Mouse (Mus musculus) CH12.LX (cell line): ENCODE measurements around the gene Ccn6. TPM values are rescaled to one million over a fixed set of nuclear protein-coding genes. Genes with fewer than 3 reads are reported as not detected.

Experiments used
- DNase-seq: peaks from one replicate; pipeline ENCODE4 v3.0.0-alpha.2; 2013; ENCODE audit errors: extremely low read depth
- H3K27ac ChIP-seq: 2 replicates; pipeline ENCODE4 v1.5.1; 2012; ENCODE audit warnings: low read depth, mild to moderate bottlenecking, control low read depth, moderate library complexity; ENCODE audit not compliant: insufficient read depth
- H3K27me3 ChIP-seq: replicated peaks from 2 replicates; pipeline ENCODE3; 2012; ENCODE audit warnings: inconsistent platforms
- H3K36me3 ChIP-seq, 2 experiments: replicated peaks in 1 of 2; 2 replicates each; pipeline versions ENCODE3 to v1.6.1; 2012; ENCODE audit warnings: inconsistent platforms in 1 of 2, low read length in 1 of 2, mild to moderate bottlenecking in 1 of 2, mixed read lengths in 1 of 2, moderate library complexity in 1 of 2; ENCODE audit not compliant: control insufficient read depth in 1 of 2, insufficient read depth in 1 of 2
- H3K4me1 ChIP-seq, 2 experiments: 2 replicates each; pipeline ENCODE4 v1.6.1; 2012; ENCODE audit warnings: inconsistent platforms in 1 of 2, moderate library complexity in 1 of 2; ENCODE audit not compliant: insufficient read depth in 2 of 2, control insufficient read depth in 1 of 2
- H3K4me2 ChIP-seq: 2 replicates; pipeline ENCODE4 v1.6.1; 2012; ENCODE audit warnings: low read depth, mild to moderate bottlenecking, control low read depth; ENCODE audit not compliant: poor library complexity, insufficient read depth, severe bottlenecking
- H3K4me3 ChIP-seq, 3 experiments: fragments of 150-350 bp in 1 of 3; sonication (generic) in 1 of 3; replicated peaks in 1 of 3; 2 replicates each; pipeline versions ENCODE3 to v1.5.1; 2011 to 2012; ENCODE audit warnings: low read depth in 2 of 3, low read length in 2 of 3, mild to moderate bottlenecking in 2 of 3, moderate library complexity in 2 of 3, control low read depth in 1 of 3, improper control_type of control experiment in 1 of 3, inconsistent platforms in 1 of 3, mixed read lengths in 1 of 3; ENCODE audit not compliant: poor library complexity in 1 of 3
- H3K79me2 ChIP-seq: replicated peaks from 2 replicates; pipeline ENCODE4 v1.6.1; 2012; ENCODE audit warnings: mild to moderate bottlenecking, moderate library complexity; ENCODE audit not compliant: control insufficient read depth, poor library complexity, insufficient read depth, severe bottlenecking; ENCODE audit errors: extremely low read depth
- H3K9ac ChIP-seq: 2 replicates; pipeline ENCODE4 v1.6.1; 2012; ENCODE audit warnings: low read depth, mild to moderate bottlenecking, control low read depth, moderate library complexity; ENCODE audit not compliant: insufficient read depth
- H3K9me3 ChIP-seq: replicated peaks from 2 replicates; pipeline ENCODE3; 2012; ENCODE audit warnings: low read length, inconsistent platforms, mixed read lengths
- BHLHE40 ChIP-seq: IDR thresholded peaks from 2 replicates; pipeline ENCODE4 v1.6.1; 2011; ENCODE audit warnings: mild to moderate bottlenecking, low read depth, low read length, improper control_type of control experiment
- CHD1 ChIP-seq: IDR thresholded peaks from 2 replicates; pipeline ENCODE4 v1.6.1; 2012; ENCODE audit warnings: low read depth, low read length, improper control_type of control experiment, inconsistent platforms
- CHD2 ChIP-seq: IDR thresholded peaks from 2 replicates; pipeline ENCODE4 v1.6.1; 2011; ENCODE audit warnings: low read length, improper control_type of control experiment
- CTCF ChIP-seq, 2 experiments: IDR thresholded peaks in 1 of 2; conservative IDR thresholded peaks in 1 of 2; 2 replicates each; pipeline ENCODE4 v1.5.1; 2011 to 2012; ENCODE audit warnings: low read depth in 2 of 2, low read length in 2 of 2, improper control_type of control experiment in 1 of 2, inconsistent platforms in 1 of 2, mild to moderate bottlenecking in 1 of 2, moderate library complexity in 1 of 2
- EP300 ChIP-seq: IDR thresholded peaks from 2 replicates; pipeline ENCODE4 v1.6.1; 2011; ENCODE audit warnings: low read length, improper control_type of control experiment
- GABPA ChIP-seq: IDR thresholded peaks from 2 replicates; pipeline ENCODE4 v1.6.1; 2012; ENCODE audit warnings: low read depth, low read length, improper control_type of control experiment, inconsistent platforms; ENCODE audit not compliant: insufficient replicate concordance
- HCFC1 ChIP-seq: IDR thresholded peaks from 2 replicates; pipeline ENCODE4 v1.6.1; 2012; ENCODE audit warnings: low read depth, mild to moderate bottlenecking, inconsistent platforms, low read length, improper control_type of control experiment
- IRF4 ChIP-seq: IDR thresholded peaks from 2 replicates; pipeline ENCODE4 v1.6.1; 2014; ENCODE audit warnings: low read depth, mild to moderate bottlenecking, inconsistent platforms, low read length, improper control_type of control experiment
- JUN ChIP-seq: IDR thresholded peaks from 2 replicates; pipeline ENCODE4 v1.6.1; 2011; ENCODE audit warnings: low read depth, mild to moderate bottlenecking, low read length, improper control_type of control experiment, moderate library complexity; ENCODE audit not compliant: insufficient read depth
- JUND ChIP-seq: conservative IDR thresholded peaks from 2 replicates; pipeline ENCODE4 v1.6.1; 2011; ENCODE audit warnings: low read depth, low read length, improper control_type of control experiment
- KAT2A ChIP-seq: IDR thresholded peaks from 2 replicates; pipeline ENCODE4 v1.6.1; 2012; ENCODE audit warnings: low read length, improper control_type of control experiment, inconsistent platforms; ENCODE audit not compliant: insufficient replicate concordance
- MAX ChIP-seq: IDR thresholded peaks from 2 replicates; pipeline ENCODE4 v1.6.1; 2011; ENCODE audit warnings: low read length, improper control_type of control experiment
- MAZ ChIP-seq: IDR thresholded peaks from 2 replicates; pipeline ENCODE4 v1.6.1; 2012; ENCODE audit warnings: low read depth, mild to moderate bottlenecking, inconsistent platforms, low read length, improper control_type of control experiment, moderate library complexity
- MEF2A ChIP-seq: IDR thresholded peaks from 2 replicates; pipeline ENCODE4 v1.6.1; 2014; ENCODE audit warnings: low read depth, mild to moderate bottlenecking, inconsistent platforms, low read length, improper control_type of control experiment, borderline replicate concordance
- NELFE ChIP-seq: IDR thresholded peaks from 2 replicates; pipeline ENCODE4 v1.6.1; 2011; ENCODE audit warnings: low read depth, low read length, improper control_type of control experiment
- POLR2AphosphoS2 ChIP-seq: IDR thresholded peaks from 2 replicates; pipeline ENCODE4 v1.6.1; 2011; ENCODE audit warnings: low read depth, low read length, improper control_type of control experiment
- RAD21 ChIP-seq: IDR thresholded peaks from 2 replicates; pipeline ENCODE4 v1.6.1; 2011; ENCODE audit warnings: low read depth, mild to moderate bottlenecking, low read length, improper control_type of control experiment, moderate library complexity
- TBP ChIP-seq: conservative IDR thresholded peaks from 2 replicates; pipeline ENCODE4 v1.6.1; 2011; ENCODE audit warnings: low read depth, low read length, improper control_type of control experiment
- UBTF ChIP-seq: IDR thresholded peaks from 2 replicates; pipeline ENCODE4 v1.6.1; 2012; ENCODE audit warnings: low read depth, mild to moderate bottlenecking, inconsistent platforms, low read length, improper control_type of control experiment, moderate library complexity
- ZKSCAN1 ChIP-seq: IDR thresholded peaks from 2 replicates; pipeline ENCODE4 v1.6.1; 2012; ENCODE audit warnings: low read depth, inconsistent platforms, low read length, improper control_type of control experiment, borderline replicate concordance
- dilution Hi-C: fragments of 300-500 bp; cut with MboI; formaldehyde crosslinking; loops from 2 replicates; pipeline ENCODE4 v1.14.3; 2020; ENCODE audit warnings: low sequenced_read_pairs; ENCODE audit not compliant: extremely low pct_unique_long_range_greater_than_20kb, extremely low pct_ligation_motif_present
- in situ Hi-C: fragments of 300-500 bp; cut with MboI; formaldehyde crosslinking; loops from 3 replicates; pipeline ENCODE4 v1.14.3; 2019; ENCODE audit warnings: low sequenced_read_pairs, low pct_ligation_motif_present, low pct_unique_long_range_greater_than_20kb, mixed read lengths
- polyA plus RNA-seq: library from polyadenylated mRNA; unstranded; fragments of >175 nt; gene quantifications from 2 replicates; pipeline ENCODE4 v1.2.1, GENCODE M21; 2012; ENCODE audit warnings: low read depth; ENCODE audit not compliant: insufficient read length
- total RNA-seq, 2 experiments: library from RNA; depleted of rRNA; stranded (reverse); fragments of 300-350 nt in 1 of 2; fragments of >200 nt in 1 of 2; gene quantifications; 2 replicates each; pipeline ENCODE4 v1.2.3; 2012 to 2014

The Ccn6 gene
- total and polyA plus RNA-seq, 3 experiments = 0.33 TPM; not detected in 2

- in situ Hi-C loops = no loop called here
- dilution Hi-C loops = no loop called here
- Histone ChIP-seq H3K27ac (no peak overlapping the region), H3K9ac (no peak overlapping the region), H3K9me3 (no peaks in the 10 kb centered on the region), H3K27me3 (peaks cover 2% of the 10 kb centered on the region), H3K4me3 (no peak overlapping the region), H3K79me2 (no peaks in the 10 kb centered on the region), H3K4me1 (peaks cover 8 to 17% of the 10 kb centered on the region in 2 experiments), H3K4me2 (no peak overlapping the region), H3K36me3 (peaks cover 0 to 12% of the 10 kb centered on the region in 2 experiments)
- TF ChIP-seq KAT2A (no peak), JUND (no peak), POLR2AphosphoS2 (no peak), UBTF (no peak), HCFC1 (no peak), CHD1 (no peak), MAX (no peak), MEF2A (no peak), GABPA (no peak), MAZ (no peak), CTCF (conservative IDR thresholded peaks at IDR 0.05 in 1 of 2, IDR thresholded peaks at IDR 0.05 in 1 of 2; ENCODE audit: low read depth in 2 of 2, low read length in 2 of 2) (no peak), CHD2 (no peak), BHLHE40 (no peak), IRF4 (no peak), RAD21 (no peak)
- no peak for DNase-seq
Measured at GRCm38 (mm10) chr10:39162666-39163484, 719 bp downstream of the Ccn6 start.

DNA sequence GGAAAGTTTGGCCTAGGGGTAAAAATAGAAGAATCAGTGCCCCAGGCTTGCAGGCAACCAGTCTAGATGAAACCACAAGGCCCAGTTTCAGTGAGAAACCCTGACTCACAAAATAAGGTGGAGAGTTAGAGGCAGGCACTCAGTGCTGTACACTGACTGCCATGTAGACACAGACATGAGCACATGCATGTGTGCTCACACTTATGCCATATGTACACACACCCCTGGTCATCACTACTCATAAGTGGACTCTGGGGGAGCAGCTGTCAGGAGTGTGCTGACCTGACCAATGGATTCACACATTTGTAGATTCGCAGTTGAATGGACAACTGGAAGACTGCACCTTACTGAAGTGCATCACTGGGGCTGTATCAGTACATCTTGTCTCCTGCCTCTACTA is 2.2 kb downstream of the Ccn6 start:
- dilution Hi-C loops = no loop called here
- Histone ChIP-seq H3K79me2 (no peaks in the 10 kb centered on the region), H3K36me3 (peaks cover 0 to 16% of the 10 kb centered on the region in 2 experiments), H3K4me2 (no peak overlapping the region)
- no peak for TF ChIP-seq TBP
- TF ChIP-seq NELFE = no peak
- TF ChIP-seq EP300 = no peak
- TF ChIP-seq JUN = no peak
- no peak for TF ChIP-seq ZKSCAN1
- TF ChIP-seq, all 38 proteins: peak for 0
- Histone ChIP-seq H3K4me1 (peaks cover 5 to 7% of the 10 kb centered on the region in 2 experiments), H3K27me3 (peaks cover 2% of the 10 kb centered on the region), H3K9ac (no peak overlapping the region), H3K9me3 (no peaks in the 10 kb centered on the region), H3K4me3 (no peak overlapping the region), H3K27ac (no peak overlapping the region)
- DNase-seq = no peak
- in situ Hi-C loops = no loop called here
